Mouse (Mus musculus): Measurements from ENCODE around the gene Zfp975. TPM values are rescaled to one million over a fixed set of nuclear protein-coding genes. Genes with fewer than 3 reads are reported as not detected.
"Not testable (repeated sequence)": the region's sequence is repeated elsewhere in the genome, so short reads cannot be mapped to it uniquely, and the experiment has no call there.

Zfp975 gene
- total RNA-seq (2022): 1 to 10 TPM; 6.2 to 8.8 (median 6.9) TPM

DNA sequence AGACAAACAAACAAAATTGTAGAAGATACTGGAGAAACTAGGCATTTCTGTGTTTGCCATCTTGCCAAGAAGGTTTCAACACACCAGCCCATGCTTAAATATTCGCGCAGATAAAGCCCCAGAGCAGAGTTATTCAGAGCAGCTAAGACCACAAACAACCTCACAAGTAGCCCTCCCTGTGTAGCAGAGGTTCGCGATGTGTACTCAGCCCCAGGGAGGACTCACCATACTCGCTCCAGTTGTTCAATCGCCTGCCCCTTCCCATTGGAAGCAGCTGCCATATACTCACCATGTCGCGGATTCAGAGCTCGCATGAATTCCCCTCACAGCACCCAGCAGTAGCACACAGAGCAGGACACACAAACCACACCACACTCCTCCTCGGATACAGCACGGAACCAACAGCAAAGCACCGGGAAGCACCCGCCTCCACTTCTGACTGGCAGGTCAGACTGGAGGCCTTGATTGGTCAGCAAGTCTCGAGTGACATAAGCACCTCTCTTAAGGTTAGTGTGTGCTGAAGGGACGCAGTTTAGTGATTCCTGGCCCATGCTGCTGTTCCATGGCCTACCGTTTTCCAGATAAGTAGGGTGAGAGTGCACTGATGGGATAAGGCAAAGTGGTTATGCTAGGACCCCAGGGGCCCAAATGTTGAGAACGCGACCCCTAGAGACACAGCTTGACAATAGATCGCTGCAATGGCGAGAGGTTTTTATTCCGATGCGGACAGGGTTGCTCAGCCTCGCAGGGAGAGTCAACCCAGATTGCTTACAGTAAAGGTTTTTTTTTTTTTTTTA, at the start of gene Zfp975:
TSS of gene Zfp975 (minus strand) at position 381 of the 797 bp plus-strand sequence.
- peak; percentile 74 to 87 for DNase-seq (ENCODE audit: low spot score in 2 of 2)

DNA sequence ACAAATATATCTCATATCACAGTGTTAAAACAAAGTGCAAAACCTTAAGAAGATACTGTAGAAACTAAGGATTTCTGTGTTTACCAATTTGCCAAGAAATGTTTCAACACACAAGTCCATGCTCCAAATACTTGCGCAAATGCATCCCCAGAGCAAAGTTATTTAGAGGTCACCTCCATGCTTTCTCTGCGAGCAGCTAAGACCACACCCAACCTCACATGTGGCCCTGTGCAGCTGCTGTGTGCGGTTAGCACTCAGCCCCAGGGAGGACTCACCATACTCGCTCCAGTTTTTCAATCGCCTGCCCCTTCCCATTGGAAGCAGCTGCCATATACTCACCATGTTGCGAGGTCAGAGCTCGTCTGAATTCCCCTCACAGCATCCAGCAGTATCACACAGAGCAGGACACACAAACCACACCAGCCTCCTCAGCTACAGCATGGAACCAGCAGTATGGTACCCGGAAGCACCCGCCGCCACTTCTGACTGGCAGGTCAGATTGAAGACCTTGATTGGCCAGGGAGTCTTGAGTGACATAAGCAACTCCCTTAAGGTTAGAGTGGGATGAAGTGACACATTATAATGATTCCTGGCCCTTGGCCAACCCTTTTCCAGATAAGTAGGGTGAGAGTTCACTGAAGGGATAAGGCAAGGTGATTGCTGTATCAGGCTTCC, 46.1 kb upstream of the Zfp975 start:
- DNase-seq (ENCODE audit: low spot score in 2 of 2): no peak

DNA sequence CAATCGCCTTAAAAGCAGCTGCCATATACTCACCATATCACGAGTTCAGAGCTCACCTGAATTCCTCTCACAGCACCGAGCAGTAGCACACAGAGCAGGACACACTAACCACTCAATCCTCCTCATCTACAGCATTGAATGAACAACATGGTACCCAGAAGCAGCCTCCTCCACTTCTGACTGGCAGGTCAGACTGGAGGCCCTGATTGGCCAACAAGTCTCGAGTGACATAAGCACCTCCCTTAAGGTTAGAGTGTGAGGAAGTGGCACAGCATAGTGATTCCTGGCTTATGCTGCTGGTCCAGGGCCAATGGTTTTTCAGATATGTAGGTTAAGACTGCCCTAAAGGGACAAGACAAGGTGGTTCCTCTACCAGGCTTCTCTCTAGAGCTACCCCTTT, 34.4 kb upstream of the Zfp975 start, which contains the start of gene Gm17067:
TSS of gene Gm17067 (minus strand) at position 101 of the 400 bp plus-strand sequence.
- not testable (repeated sequence) for DNase-seq (ENCODE audit: low spot score in 2 of 2)

DNA sequence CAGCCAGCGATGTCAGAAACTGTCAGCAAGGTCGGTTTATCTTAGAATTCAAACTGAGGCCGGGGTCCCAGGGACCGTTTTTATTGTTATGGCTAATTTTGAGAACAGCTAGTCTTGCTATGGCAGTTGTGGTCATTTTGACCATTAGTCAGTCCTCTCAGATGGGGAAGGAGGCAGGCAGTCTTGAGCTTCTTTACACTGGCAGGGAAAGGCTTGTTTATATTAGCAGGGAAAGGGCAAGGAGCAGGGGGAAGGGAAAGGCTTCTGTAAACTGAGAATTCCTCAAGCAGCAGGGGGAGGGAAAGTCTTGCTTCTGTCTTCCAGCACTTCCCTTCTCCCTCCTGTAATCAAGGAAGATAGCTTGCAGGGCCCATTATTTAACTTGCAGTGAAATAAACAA, 709 bp upstream of the Zfp975 start:
- peak in 1 of 2 experiments; percentile 4 for DNase-seq (ENCODE audit: low spot score in 2 of 2)

DNA sequence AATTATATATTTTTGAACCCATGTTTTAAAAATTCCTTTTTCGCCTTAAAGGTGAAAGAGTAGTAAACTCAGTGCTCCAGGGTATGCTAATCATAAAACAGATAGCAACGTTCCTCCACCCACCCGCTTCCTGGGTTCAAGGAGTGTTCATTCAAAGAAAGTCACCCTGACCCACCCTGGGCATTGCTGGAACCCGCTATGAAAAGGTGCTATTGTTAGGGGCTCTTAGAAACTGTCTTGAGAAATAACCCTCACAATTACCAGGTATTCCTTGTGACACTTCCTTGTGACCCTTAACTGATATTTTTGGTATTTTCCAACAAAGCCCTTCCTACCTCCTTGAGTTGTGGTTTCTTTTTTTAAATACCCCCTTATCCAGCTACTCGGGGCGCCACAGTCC, 12.5 kb downstream of the Zfp975 start:
- DNase-seq (ENCODE audit: low spot score in 2 of 2): not testable (repeated sequence)

DNA sequence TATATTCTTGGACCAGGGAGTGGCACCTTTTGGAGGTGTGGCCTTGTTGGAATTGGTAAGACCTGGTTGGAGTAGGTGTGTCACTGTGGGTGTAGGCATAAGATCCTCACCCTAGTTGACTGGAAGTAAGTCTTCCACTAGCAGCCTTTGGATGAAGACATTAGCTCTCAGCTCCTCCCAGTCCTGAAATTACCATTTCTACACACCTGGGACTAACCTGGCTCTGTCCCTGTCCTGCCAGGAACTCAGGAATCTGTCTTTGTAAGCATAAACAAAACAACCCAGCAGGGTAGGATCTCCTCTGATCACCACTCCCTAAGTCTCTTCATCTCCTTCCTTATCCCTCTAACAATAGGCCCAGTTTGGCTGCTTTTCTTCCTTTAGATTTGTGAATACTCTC, 12.9 kb downstream of the Zfp975 start:
- not testable (repeated sequence) for DNase-seq (ENCODE audit: low spot score in 2 of 2)

DNA sequence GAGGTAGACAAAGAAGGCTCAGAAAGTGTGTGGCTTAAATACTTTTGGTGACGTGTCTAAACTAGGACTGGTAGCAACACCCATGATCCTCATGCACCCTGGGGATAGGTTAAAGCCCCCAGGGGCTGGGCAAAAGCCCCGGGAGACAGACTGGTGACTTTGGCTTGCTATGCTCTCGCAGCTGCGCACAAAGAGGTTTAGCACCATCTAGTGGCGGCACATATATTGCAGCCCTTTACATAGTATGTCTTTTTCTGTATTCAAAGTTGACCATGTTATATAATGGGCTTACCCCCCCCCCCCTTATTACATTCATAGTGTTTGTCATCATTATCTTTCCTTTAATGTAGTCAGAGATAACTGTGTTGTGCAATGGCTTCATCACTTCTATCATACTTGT, 32.4 kb downstream of the Zfp975 start:
- not testable (repeated sequence) for DNase-seq (ENCODE audit: low spot score in 2 of 2)

DNA sequence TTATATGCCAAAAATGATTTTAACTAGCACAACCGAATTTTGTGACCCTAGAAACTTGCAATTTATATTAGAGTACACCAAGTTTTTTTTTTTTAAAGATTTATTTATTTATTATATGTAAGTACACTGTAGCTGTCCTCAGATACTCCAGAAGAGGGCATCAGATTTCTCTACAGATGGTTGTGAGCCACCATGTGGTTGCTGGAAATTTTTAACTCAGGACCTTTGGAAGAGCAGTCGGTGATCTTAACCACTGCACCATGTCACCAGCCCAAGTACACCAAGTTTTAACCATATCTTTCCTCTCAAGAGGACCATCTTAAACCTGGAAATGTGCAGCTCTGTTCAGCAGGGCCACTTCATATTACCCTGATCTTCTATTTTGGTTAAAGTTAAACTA, 37.3 kb downstream of the Zfp975 start:
- DNase-seq (ENCODE audit: low spot score in 2 of 2): not testable (repeated sequence)

DNA sequence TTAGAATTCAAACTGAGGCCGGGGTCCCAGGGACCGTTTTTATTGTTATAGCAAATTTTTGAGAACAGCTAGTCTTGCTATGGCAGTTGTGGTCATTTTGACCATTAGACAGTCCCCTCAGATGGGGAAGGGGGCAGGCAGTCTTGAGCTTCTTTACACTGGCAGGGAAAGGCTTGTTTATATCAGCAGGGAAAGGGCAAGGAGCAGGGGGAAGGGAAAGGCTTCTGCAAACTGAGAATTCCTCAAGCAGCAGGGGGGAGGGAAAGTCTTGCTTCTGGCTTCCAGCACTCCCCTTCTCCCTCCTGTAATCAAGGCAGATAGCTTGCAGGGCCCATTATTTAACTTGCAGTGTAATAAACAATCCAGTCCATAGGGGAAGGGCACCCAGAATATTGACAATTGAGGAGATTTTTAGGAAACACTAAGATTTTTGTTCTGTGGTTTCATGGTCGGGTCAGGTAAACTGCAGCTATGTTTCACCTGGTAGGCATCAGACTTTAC, 49.4 kb downstream of the Zfp975 start:
- not testable (repeated sequence) for DNase-seq (ENCODE audit: low spot score in 2 of 2)

DNA sequence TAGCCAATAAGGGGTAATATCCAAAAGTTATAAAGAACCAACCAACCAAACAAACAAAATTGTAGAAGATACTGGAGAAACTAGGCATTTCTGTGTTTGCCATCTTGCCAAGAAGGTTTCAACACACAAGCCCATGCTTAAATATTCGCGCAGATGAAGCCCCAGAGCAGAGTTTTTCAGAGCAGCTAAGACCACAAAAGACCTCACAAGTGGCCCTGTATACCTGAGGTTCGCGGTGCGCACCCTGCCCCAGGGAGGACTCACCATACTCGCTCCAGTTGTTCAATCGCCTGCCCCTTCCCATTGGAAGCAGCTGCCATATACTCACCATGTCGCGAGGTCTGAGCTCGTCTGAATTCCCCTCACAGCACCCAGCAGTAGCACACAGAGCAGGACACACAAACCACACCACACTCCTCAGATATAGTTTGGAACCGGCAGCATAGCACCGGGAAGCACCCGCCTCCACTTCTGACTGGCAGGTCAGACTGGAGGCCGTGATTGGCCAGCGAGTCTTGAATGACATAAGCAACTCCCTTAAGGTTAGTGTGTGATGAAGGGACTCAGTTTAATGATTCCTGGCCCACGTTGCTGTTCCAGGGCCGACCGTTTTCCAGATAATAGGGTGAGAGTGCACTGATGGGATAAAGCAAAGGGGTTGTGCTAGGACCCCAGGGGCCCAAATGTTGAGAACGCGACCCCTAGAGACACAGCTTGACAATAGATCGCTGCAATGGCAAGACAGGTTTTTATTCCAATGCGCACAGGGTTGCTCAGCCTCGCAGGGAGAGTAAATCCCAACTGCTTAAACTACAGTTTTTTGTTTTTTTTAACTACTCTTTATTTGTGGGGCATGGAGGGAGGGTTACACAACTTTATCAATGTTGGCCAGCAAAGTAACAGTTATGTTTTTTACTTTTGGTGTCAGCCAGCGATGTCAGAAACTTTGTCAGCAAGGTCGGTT, 50.1 kb downstream of the Zfp975 start, which contains the start of gene Zfp976:
TSS of gene Zfp976 (minus strand) at position 437 of the 964 bp plus-strand sequence.
- peak; percentile 39 to 42 for DNase-seq (ENCODE audit: low spot score in 2 of 2)

DNA sequence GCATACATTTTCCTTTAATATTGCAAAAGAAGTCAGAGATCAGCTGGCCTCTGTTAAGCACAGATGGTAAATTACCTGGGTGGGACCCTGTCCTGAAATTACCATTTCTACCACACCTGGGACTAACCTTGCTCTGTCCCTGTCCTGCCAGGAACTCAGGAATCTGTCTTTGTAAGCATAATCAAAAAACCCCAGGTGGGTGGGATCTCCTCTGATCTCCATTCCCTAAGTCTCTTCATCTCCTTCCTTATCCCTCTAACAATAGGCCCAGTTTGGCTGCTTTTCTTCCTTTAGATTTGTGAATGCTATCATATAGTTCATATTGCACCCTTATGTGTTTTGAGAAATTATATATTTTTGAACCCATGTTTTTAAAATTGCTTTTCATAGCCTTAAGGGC, 61.5 kb downstream of the Zfp975 start:
- DNase-seq (ENCODE audit: low spot score in 2 of 2): not testable (repeated sequence)

Other genes starting within 250 kb of the Zfp975 start
- not detected for gene 4933421I07Rik, start 244.6 kb downstream of the Zfp975 start, total RNA-seq (2022)
- 10 to 100 TPM; 13.6 to 22.7 (median 18.8) TPM for gene Zfp141, start 187.0 kb downstream of the Zfp975 start, total RNA-seq (2022)
- gene Gm21028, start 114.2 kb downstream of the Zfp975 start, total RNA-seq (2022): not detected
- 1 to 10 TPM; 1.5 to 3.0 (median 2.1) TPM for gene Zfp977, start 100.2 kb downstream of the Zfp975 start, total RNA-seq (2022)
- 1 to 10 TPM; 3.2 to 4.6 (median 3.8) TPM for gene Zfp976, start 50.2 kb downstream of the Zfp975 start, total RNA-seq (2022)
- under 1 TPM in 1 of 4 experiments, not detected in 3; 0.09 TPM for gene Gm17067, start 34.3 kb upstream of the Zfp975 start, total RNA-seq (2022)
- not detected for gene Vmn2r62, start 100.8 kb upstream of the Zfp975 start, total RNA-seq (2022)
- gene Gm2381, start 174.5 kb upstream of the Zfp975 start, total RNA-seq (2022): under 1 TPM; 0.09 to 0.19 (median 0.15) TPM
- not detected for gene Vmn2r63, start 241.1 kb upstream of the Zfp975 start, total RNA-seq (2022)

Data from left cerebral cortex, adult 8-10 months (tissue).